Mouse (Mus musculus): ENCODE data around the gene Grik1. TPM values are rescaled to one million over a fixed set of nuclear protein-coding genes. Genes with fewer than 3 reads are reported as not detected.
A peak's percentile ranks its signal among the peaks of the same experiment; 100 is the strongest.

Gene Grik1
- polyA plus RNA-seq, 1 experiment, result not detected

GRCm38 (mm10) chr16:88225616-88226015, 64.4 kb downstream of the Grik1 start:
- no peaks in the 10 kb centered on the region for H3K79me3 ChIP-seq (ENCODE audit: low read depth)
- H3ac ChIP-seq (ENCODE audit: control insufficient read depth, insufficient read length, low read depth), result no peak overlapping the region
- TF ChIP-seq FOSL1 (IDR thresholded peaks at IDR 0.05; ENCODE audit: insufficient read depth, low read length, poor library complexity, severe bottlenecking) (no peak), USF1 (IDR thresholded peaks at IDR 0.05; ENCODE audit: low read depth) (no peak), CTCF (IDR thresholded peaks at IDR 0.05; ENCODE audit: control insufficient read depth, insufficient read depth, insufficient read length) (no peak), MAX (IDR thresholded peaks at IDR 0.05) (no peak), MYOG (IDR thresholded peaks at IDR 0.05; ENCODE audit: control insufficient read depth, extremely low read depth, insufficient read length) (no peak), CEBPB (IDR thresholded peaks at IDR 0.05; ENCODE audit: low read depth) (no peak), MYOD1 (IDR thresholded peaks at IDR 0.05; ENCODE audit: control insufficient read depth, insufficient read length, low read depth) (no peak)
- no peaks in the 10 kb centered on the region for H3K36me3 ChIP-seq (ENCODE audit: control insufficient read depth, insufficient read depth)
- no peak overlapping the region for H3K4me3 ChIP-seq (ENCODE audit: insufficient read depth, poor library complexity, severe bottlenecking)
- no peaks in the 10 kb centered on the region for H3K27me3 ChIP-seq (ENCODE audit: control insufficient read depth, insufficient read depth, insufficient read length)
- no peaks in the 10 kb centered on the region for H3K79me2 ChIP-seq (ENCODE audit: control insufficient read depth, insufficient read depth)

GRCm38 (mm10) chr16:88221932-88222331, 68.1 kb downstream of the Grik1 start:
- TF ChIP-seq MYOD1 (IDR thresholded peaks at IDR 0.05; ENCODE audit: control insufficient read depth, insufficient read length, low read depth) (no peak), CTCF (IDR thresholded peaks at IDR 0.05; ENCODE audit: control insufficient read depth, insufficient read depth, insufficient read length) (no peak), MAX (IDR thresholded peaks at IDR 0.05) (no peak), FOSL1 (IDR thresholded peaks at IDR 0.05; ENCODE audit: insufficient read depth, low read length, poor library complexity, severe bottlenecking) (no peak), CEBPB (IDR thresholded peaks at IDR 0.05; ENCODE audit: low read depth) (no peak), MYOG (IDR thresholded peaks at IDR 0.05; ENCODE audit: control insufficient read depth, extremely low read depth, insufficient read length) (no peak)
- H3K36me3 ChIP-seq (ENCODE audit: control insufficient read depth, insufficient read depth), result no peaks in the 10 kb centered on the region
- no peak overlapping the region for H3K4me3 ChIP-seq (ENCODE audit: insufficient read depth, poor library complexity, severe bottlenecking)
- no peaks in the 10 kb centered on the region for H3K27me3 ChIP-seq (ENCODE audit: control insufficient read depth, insufficient read depth, insufficient read length)
- no peaks in the 10 kb centered on the region for H3K79me3 ChIP-seq (ENCODE audit: low read depth)
- no peak overlapping the region for H3ac ChIP-seq (ENCODE audit: control insufficient read depth, insufficient read length, low read depth)
- H3K79me2 ChIP-seq (ENCODE audit: control insufficient read depth, insufficient read depth), result no peaks in the 10 kb centered on the region

- no peaks in the 10 kb centered on the region for H3K79me2 ChIP-seq (ENCODE audit: control insufficient read depth, insufficient read depth)
- H3ac ChIP-seq (ENCODE audit: control insufficient read depth, insufficient read length, low read depth), result no peak overlapping the region
- no peaks in the 10 kb centered on the region for H3K79me3 ChIP-seq (ENCODE audit: low read depth)
- H3K4me3 ChIP-seq (ENCODE audit: insufficient read depth, poor library complexity, severe bottlenecking), result no peak overlapping the region
- no peaks in the 10 kb centered on the region for H3K36me3 ChIP-seq (ENCODE audit: control insufficient read depth, insufficient read depth)
- TF ChIP-seq MAX (IDR thresholded peaks at IDR 0.05), result no peak
- no peak for TF ChIP-seq MYOD1 (IDR thresholded peaks at IDR 0.05; ENCODE audit: control insufficient read depth, insufficient read length, low read depth)
- TF ChIP-seq MYOG (IDR thresholded peaks at IDR 0.05; ENCODE audit: control insufficient read depth, extremely low read depth, insufficient read length), result no peak
- no peak for TF ChIP-seq USF1 (IDR thresholded peaks at IDR 0.05; ENCODE audit: low read depth)
- TF ChIP-seq CEBPB (IDR thresholded peaks at IDR 0.05; ENCODE audit: low read depth), result no peak
- no peak for TF ChIP-seq CTCF (IDR thresholded peaks at IDR 0.05; ENCODE audit: control insufficient read depth, insufficient read depth, insufficient read length)
- TF ChIP-seq FOSL1 (IDR thresholded peaks at IDR 0.05; ENCODE audit: insufficient read depth, low read length, poor library complexity, severe bottlenecking), result no peak
- H3K27me3 ChIP-seq (ENCODE audit: control insufficient read depth, insufficient read depth, insufficient read length), result no peaks in the 10 kb centered on the region
Measured at GRCm38 (mm10) chr16:88212531-88212930, 77.5 kb downstream of the Grik1 start.

DNA sequence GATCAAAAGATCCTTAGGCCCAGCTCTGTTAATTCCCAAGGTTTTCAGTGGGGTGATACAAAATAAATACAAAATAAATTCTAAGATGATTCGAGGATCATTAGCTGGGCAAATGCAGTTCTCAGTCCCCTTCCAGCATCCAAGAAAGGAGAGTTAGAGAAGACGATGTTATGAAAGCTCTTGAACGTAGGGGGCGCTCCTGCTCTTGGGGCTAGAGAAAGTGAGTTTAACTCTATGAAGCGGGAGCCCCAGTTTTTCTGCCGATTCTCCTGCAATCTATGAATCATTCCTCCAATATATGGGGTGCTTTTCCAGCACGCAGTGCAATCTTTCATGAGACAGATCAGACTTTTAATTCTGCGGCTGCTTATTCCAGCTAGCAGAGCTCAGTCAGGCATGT, 78.2 kb downstream of the Grik1 start:
- no peaks in the 10 kb centered on the region for H3K79me3 ChIP-seq (ENCODE audit: low read depth)
- TF ChIP-seq CEBPB (IDR thresholded peaks at IDR 0.05; ENCODE audit: low read depth) (no peak), CTCF (IDR thresholded peaks at IDR 0.05; ENCODE audit: control insufficient read depth, insufficient read depth, insufficient read length) (no peak), MAX (IDR thresholded peaks at IDR 0.05) (no peak), FOSL1 (IDR thresholded peaks at IDR 0.05; ENCODE audit: insufficient read depth, low read length, poor library complexity, severe bottlenecking) (no peak), MYOD1 (IDR thresholded peaks at IDR 0.05; ENCODE audit: control insufficient read depth, insufficient read length, low read depth) (no peak), USF1 (IDR thresholded peaks at IDR 0.05; ENCODE audit: low read depth) (no peak), MYOG (IDR thresholded peaks at IDR 0.05; ENCODE audit: control insufficient read depth, extremely low read depth, insufficient read length) (no peak)
- no peak overlapping the region for H3K4me3 ChIP-seq (ENCODE audit: insufficient read depth, poor library complexity, severe bottlenecking)
- no peak overlapping the region for H3ac ChIP-seq (ENCODE audit: control insufficient read depth, insufficient read length, low read depth)
- H3K79me2 ChIP-seq (ENCODE audit: control insufficient read depth, insufficient read depth), result no peaks in the 10 kb centered on the region
- no peaks in the 10 kb centered on the region for H3K36me3 ChIP-seq (ENCODE audit: control insufficient read depth, insufficient read depth)
- H3K27me3 ChIP-seq (ENCODE audit: control insufficient read depth, insufficient read depth, insufficient read length), result no peaks in the 10 kb centered on the region

DNA sequence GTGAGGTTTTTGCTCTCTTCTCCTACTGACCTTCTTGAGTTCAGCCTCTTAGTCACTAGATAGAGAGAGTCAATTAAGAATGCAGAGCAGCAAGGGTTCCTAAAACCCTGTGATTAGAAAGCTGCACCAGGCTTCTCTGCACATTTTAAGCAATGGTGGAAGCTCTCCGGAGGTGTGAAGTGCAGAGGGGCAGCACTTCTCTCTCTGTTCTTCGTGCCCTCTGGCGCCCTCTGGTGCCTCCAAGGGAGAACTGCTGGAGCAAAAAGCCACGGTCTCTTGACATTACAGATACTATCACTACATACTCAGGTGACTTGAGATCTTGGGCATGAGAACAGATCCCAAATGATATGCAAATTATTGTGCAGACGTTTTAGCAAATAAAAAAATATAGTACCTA, 85.7 kb downstream of the Grik1 start:
- Histone ChIP-seq H3K79me3 (ENCODE audit: low read depth) (no peaks in the 10 kb centered on the region), H3K27me3 (ENCODE audit: control insufficient read depth, insufficient read depth, insufficient read length) (no peaks in the 10 kb centered on the region), H3ac (ENCODE audit: control insufficient read depth, insufficient read length, low read depth) (no peak overlapping the region), H3K36me3 (ENCODE audit: control insufficient read depth, insufficient read depth) (no peaks in the 10 kb centered on the region), H3K79me2 (ENCODE audit: control insufficient read depth, insufficient read depth) (no peaks in the 10 kb centered on the region), H3K4me3 (ENCODE audit: insufficient read depth, poor library complexity, severe bottlenecking) (no peak overlapping the region)
- TF ChIP-seq FOSL1 (IDR thresholded peaks at IDR 0.05; ENCODE audit: insufficient read depth, low read length, poor library complexity, severe bottlenecking), result no peak
- peak; percentile 21 for TF ChIP-seq CTCF (IDR thresholded peaks at IDR 0.05; ENCODE audit: control insufficient read depth, insufficient read depth, insufficient read length)

GRCm38 (mm10) chr16:88203985-88204384, 86.1 kb downstream of the Grik1 start:
- no peak for TF ChIP-seq CTCF (IDR thresholded peaks at IDR 0.05; ENCODE audit: control insufficient read depth, insufficient read depth, insufficient read length)
- no peak for TF ChIP-seq MYOD1 (IDR thresholded peaks at IDR 0.05; ENCODE audit: control insufficient read depth, insufficient read length, low read depth)
- no peak overlapping the region for H3K4me3 ChIP-seq (ENCODE audit: insufficient read depth, poor library complexity, severe bottlenecking)
- no peaks in the 10 kb centered on the region for H3K36me3 ChIP-seq (ENCODE audit: control insufficient read depth, insufficient read depth)
- no peaks in the 10 kb centered on the region for H3K79me2 ChIP-seq (ENCODE audit: control insufficient read depth, insufficient read depth)
- H3K27me3 ChIP-seq (ENCODE audit: control insufficient read depth, insufficient read depth, insufficient read length), result no peaks in the 10 kb centered on the region
- H3ac ChIP-seq (ENCODE audit: control insufficient read depth, insufficient read length, low read depth), result no peak overlapping the region
- no peaks in the 10 kb centered on the region for H3K79me3 ChIP-seq (ENCODE audit: low read depth)
